8 mouse cellular contexts compared by ENCODE assay signal in the genomic region with DNA sequence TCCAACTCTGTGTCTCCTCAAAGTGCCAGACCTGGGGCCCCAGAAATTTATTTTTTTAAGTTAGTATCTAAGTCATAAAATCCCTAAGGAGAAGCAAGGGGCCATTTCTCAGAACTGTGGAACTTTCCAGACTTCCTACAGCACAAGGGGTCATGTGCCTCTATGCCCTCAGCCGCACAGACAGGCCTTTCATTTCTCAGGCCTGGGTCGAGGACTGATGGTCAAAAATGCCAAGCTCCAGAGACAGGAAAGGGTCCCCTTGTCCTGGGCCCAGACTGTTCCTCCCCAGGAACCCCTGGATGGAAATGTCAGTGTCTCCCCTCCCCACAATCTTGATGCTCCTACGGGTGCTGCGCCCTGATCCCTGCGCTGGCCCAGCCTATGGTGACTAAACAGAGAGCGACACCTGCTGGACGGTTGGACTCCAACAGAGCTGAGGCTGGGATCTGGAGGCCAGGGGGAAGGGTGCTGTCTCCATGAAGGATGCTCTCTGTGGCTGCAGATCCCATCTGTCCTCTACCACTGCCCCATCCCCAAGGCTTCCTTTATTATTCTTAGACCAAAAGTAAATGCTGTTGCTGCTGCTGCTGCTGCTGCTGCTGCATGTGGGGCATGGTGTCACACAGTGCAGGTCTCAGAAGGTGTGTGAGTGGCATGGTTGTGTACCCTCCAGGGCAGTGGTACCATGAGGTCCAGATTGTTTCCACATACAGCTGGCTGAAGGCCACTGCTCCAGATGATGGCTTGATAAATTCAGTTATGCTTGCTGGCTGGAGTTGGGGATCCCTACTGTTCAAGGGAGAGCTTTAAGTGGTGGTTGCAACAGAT. TPM values are rescaled to one million over a fixed set of nuclear protein-coding genes. Genes with fewer than 3 reads are reported as not detected.
DNase-seq lines count a peak whose midpoint lies in the region; ATAC-seq lines count a peak whose summit lies in the region.

No protein-coding gene starts in this region.

- H3K36me3 ChIP-seq in forebrain, embryonic 15.5 days = no peaks in the 10 kb centered on the region
- no peaks in the 10 kb centered on the region for H3K36me3 ChIP-seq in hindbrain, embryonic 13.5 days

- H3K4me1 ChIP-seq in forebrain, embryonic 15.5 days = 0 out of 2 replicates have a peak, but pooled peaks cover 3% of the 10 kb centered on the region
- 0 out of 2 replicates have a peak, but pooled peaks cover 3% of the 10 kb centered on the region for H3K4me1 ChIP-seq in hindbrain, embryonic 13.5 days (replicated peaks)

- H3K27ac ChIP-seq in forebrain, embryonic 15.5 days (replicated peaks) = no peak overlapping the region
- no peak overlapping the region for H3K27ac ChIP-seq in hindbrain, embryonic 13.5 days

- no peak overlapping the region for H3K4me3 ChIP-seq in forebrain, embryonic 15.5 days
- no peak overlapping the region for H3K4me3 ChIP-seq in hindbrain, embryonic 13.5 days

- H3K27me3 ChIP-seq in forebrain, embryonic 15.5 days = no peaks in the 10 kb centered on the region
- 0 out of 2 replicates have a peak, but pooled peaks cover 6% of the 10 kb centered on the region for H3K27me3 ChIP-seq in hindbrain, embryonic 13.5 days

- WGBS in forebrain, embryonic 15.5 days = 15% methylated on average over 7 of the region's 7 CpGs
- 24% methylated on average over 7 of the region's 7 CpGs for WGBS in hindbrain, embryonic 13.5 days

- H3K9me3 ChIP-seq in forebrain, embryonic 15.5 days = no peaks in the 10 kb centered on the region
- H3K9me3 ChIP-seq in hindbrain, embryonic 13.5 days = no peaks in the 10 kb centered on the region

- H3K4me2 ChIP-seq in forebrain, embryonic 15.5 days (replicated peaks) = no peak overlapping the region
- no peak overlapping the region for H3K4me2 ChIP-seq in hindbrain, embryonic 13.5 days

- no peak overlapping the region for H3K9ac ChIP-seq in forebrain, embryonic 15.5 days (replicated peaks)
- H3K9ac ChIP-seq in hindbrain, embryonic 13.5 days = no peak overlapping the region

- ATAC-seq in forebrain, embryonic 15.5 days (replicated peaks) = peak; percentile 78
- 0 out of 2 replicates have a peak, but pooled peaks have one; percentile 77 for ATAC-seq in hindbrain, embryonic 13.5 days (ENCODE audit: low FRiP score)
- ATAC-seq in megakaryocyte, adult 5-6 weeks (ENCODE audit: poor library complexity, severe bottlenecking) = peak; percentile 52; the same call in 1 of the 2 replicates

- DNase-seq in MN1 (ENCODE audit: low spot score) = peak; percentile 55
- peak; percentile 30 to 48 for DNase-seq in cerebellum, adult 18-20 months
- peak; percentile 68 to 92 for DNase-seq in layer of hippocampus, postnatal 25 days (ENCODE audit: extremely low spot score in 1 of 2, low spot score in 1 of 2)
- peak; percentile 89 for DNase-seq in right cerebral cortex, postnatal 14 days
- DNase-seq in yolk sac, embryonic 10.5 days (ENCODE audit: low spot score) = peak; percentile 11

RNA-seq across cellular contexts. Expression of gene Acan, which starts 27.5 kb away (rescaled TPM):
- 0.06 and 0.08 TPM in 2 replicates for polyA plus RNA-seq in forebrain, embryonic 15.5 days (2015; fragmentation: Nextera tagmentation; extraction: Ambion mirVana)
- 0.39 and 0.80 TPM in 2 replicates for polyA plus RNA-seq in hindbrain, embryonic 13.5 days (2015; fragmentation: Nextera tagmentation; extraction: Ambion mirVana)
- 1 to 10 TPM; 3.0 to 4.0 TPM for total RNA-seq in layer of hippocampus, postnatal 25 days (2021)
- not detected in 2 replicates for total RNA-seq in megakaryocyte, adult 5-6 weeks (2015)
- not detected in 2 replicates for total RNA-seq in megakaryocyte, adult 5-6 weeks (2017)

RNA-seq across cellular contexts. Expression of gene Hapln3, which starts 50.0 kb away (rescaled TPM):
- 2.5 and 3.0 TPM in 2 replicates for polyA plus RNA-seq in forebrain, embryonic 15.5 days (2015; fragmentation: Nextera tagmentation; extraction: Ambion mirVana)
- polyA plus RNA-seq in hindbrain, embryonic 13.5 days (2015; fragmentation: Nextera tagmentation; extraction: Ambion mirVana) = 1.6 and 2.2 TPM in 2 replicates
- 1 to 10 TPM; 2.5 to 4.0 TPM for total RNA-seq in layer of hippocampus, postnatal 25 days (2021)
- not detected in 2 replicates for total RNA-seq in megakaryocyte, adult 5-6 weeks (2015)
- total RNA-seq in megakaryocyte, adult 5-6 weeks (2017) = not detected in 2 replicates

Comparison
In these comparisons a context has a peak if more than half of its experiments do, and no peak if none do; other contexts are left out.
1. DNase-seq: peak in every context shown above with its lines; median percentile 89 in right cerebral cortex, postnatal 14 days; 80 in layer of hippocampus, postnatal 25 days; 55 in MN1; 39 in cerebellum, adult 18-20 months; 11 in yolk sac, embryonic 10.5 days.